Mouse (Mus musculus) liver, postnatal 0 days (tissue): ENCODE data around the gene Esr1. TPM values are rescaled to one million over a fixed set of nuclear protein-coding genes. Genes with fewer than 3 reads are reported as not detected.
"Not testable (repeated sequence)": the region's sequence is repeated elsewhere in the genome, so short reads cannot be mapped to it uniquely, and the experiment has no call there.

Source experiments
- ATAC-seq: fragments of 200-750 bp; cut with Nextera tagmentation; 2 replicates; pipeline ENCODE4 v1.8.0; 2017; ENCODE audit warnings: mild to moderate bottlenecking, moderate library complexity
- DNase-seq: peaks from one replicate; pipeline ENCODE4 v3.0.0-alpha.2; 2016
- H3K27ac ChIP-seq: fragments of 300-500 bp; sonication (generic); 2 replicates; pipeline ENCODE4 v1.5.1; 2014; ENCODE audit warnings: antibody characterized with exemption, moderate library complexity, mild to moderate bottlenecking, low read depth
- H3K27me3 ChIP-seq: fragments of 300-500 bp; sonication (generic); 2 replicates; pipeline ENCODE4 v1.6.1; 2014; ENCODE audit warnings: low read length, control low read depth, mixed read lengths; ENCODE audit not compliant: insufficient read depth
- H3K36me3 ChIP-seq: fragments of 300-500 bp; sonication (generic); replicated peaks from 2 replicates; pipeline ENCODE4 v1.6.1; 2014; ENCODE audit warnings: mild to moderate bottlenecking, control low read depth, low read length, moderate library complexity, mixed read lengths; ENCODE audit not compliant: insufficient read depth
- H3K4me1 ChIP-seq: fragments of 300-500 bp; sonication (generic); 2 replicates; pipeline ENCODE4 v1.6.1; 2014; ENCODE audit warnings: antibody characterized with exemption, mild to moderate bottlenecking, control low read depth; ENCODE audit not compliant: insufficient read depth
- H3K4me2 ChIP-seq: fragments of 300-500 bp; sonication (generic); 2 replicates; pipeline ENCODE4 v1.6.1; 2014; ENCODE audit warnings: low read depth, mild to moderate bottlenecking, low read length, moderate library complexity, mixed read lengths
- H3K4me3 ChIP-seq: fragments of 300-500 bp; sonication (generic); 2 replicates; pipeline ENCODE4 v1.5.1; 2014; ENCODE audit warnings: low read depth, low read length
- H3K9ac ChIP-seq: fragments of 300-500 bp; sonication (generic); replicated peaks from 2 replicates; pipeline ENCODE4 v1.6.1; 2014; ENCODE audit warnings: mild to moderate bottlenecking, moderate library complexity
- H3K9me3 ChIP-seq: fragments of 300-500 bp; sonication (generic); 2 replicates; pipeline ENCODE4 v1.6.1; 2016; ENCODE audit warnings: mild to moderate bottlenecking, control low read depth, low read length, mixed read lengths
- CTCF ChIP-seq: sonication (generic); IDR thresholded peaks from 2 replicates; pipeline ENCODE4 v1.5.1; 2016; ENCODE audit warnings: antibody characterized with exemption, low read depth
- EP300 ChIP-seq: IDR thresholded peaks from 2 replicates; pipeline ENCODE4 v1.6.1; 2016; ENCODE audit warnings: antibody characterized with exemption, low read depth, mild to moderate bottlenecking
- WGBS: fragments of 180-500 bp; shearing (Covaris S2); extraction: QIAGEN DNeasy Blood & Tissue Kit; methylation state at CpG from one replicate; pipeline ENCODE4 v1.1.7; 2014; ENCODE audit not compliant: insufficient replicate concordance; 5-methylcytosine and 5-hydroxymethylcytosine counted together
- polyA plus RNA-seq: library from polyadenylated mRNA; unstranded; fragments of >200 nt; fragmentation: Nextera tagmentation; extraction: Ambion mirVana; gene quantifications from 2 replicates; pipeline ENCODE4 v1.2.1, GENCODE M21; 2015

Esr1 gene
- polyA plus RNA-seq, 1 experiment from 2014 or later = 1.0 TPM

- Histone ChIP-seq H3K27ac (no peak overlapping the region), H3K4me2 (no peak overlapping the region), H3K4me1 (no peaks in the 10 kb centered on the region; the same call in 1 of the 2 replicates), H3K4me3 (no peak overlapping the region), H3K36me3 (no peaks in the 10 kb centered on the region), H3K27me3 (no peaks in the 10 kb centered on the region), H3K9me3 (no peaks in the 10 kb centered on the region), H3K9ac (no peak overlapping the region)
- no peak for TF ChIP-seq CTCF
- no peak for TF ChIP-seq EP300
- 91% methylated on average over 2 of the region's 2 CpGs for WGBS
- ATAC-seq (no peak), DNase-seq (no peak)
These were observed 55.6 kb downstream of the Esr1 start for GRCm38 (mm10) chr10:4667006-4667405.

GRCm38 (mm10) chr10:4670053-4670452, 58.7 kb downstream of the Esr1 start:
- DNase-seq = no peak
- Histone ChIP-seq H3K9ac (no peak overlapping the region), H3K9me3 (no peaks in the 10 kb centered on the region), H3K27ac (no peak overlapping the region), H3K4me2 (no peak overlapping the region), H3K36me3 (no peaks in the 10 kb centered on the region), H3K4me1 (no peaks in the 10 kb centered on the region), H3K27me3 (no peaks in the 10 kb centered on the region), H3K4me3 (no peak overlapping the region)
- 67% methylated on average over 2 of the region's 2 CpGs for WGBS
- no peak for TF ChIP-seq CTCF
- ATAC-seq = no peak

- Histone ChIP-seq H3K27me3 (no peaks in the 10 kb centered on the region), H3K36me3 (no peaks in the 10 kb centered on the region), H3K4me3 (no peak overlapping the region), H3K4me1 (no peaks in the 10 kb centered on the region), H3K9me3 (no peaks in the 10 kb centered on the region), H3K27ac (no peak overlapping the region), H3K4me2 (no peak overlapping the region), H3K9ac (no peak overlapping the region)
- peak; percentile 16 for DNase-seq
- TF ChIP-seq CTCF (no peak), EP300 (no peak)
- WGBS = 53% methylated on average over 3 of the region's 3 CpGs
- peak; percentile 56 for ATAC-seq
These were observed 60.5 kb downstream of the Esr1 start for GRCm38 (mm10) chr10:4671876-4672275.

GRCm38 (mm10) chr10:4673311-4673816, 62.0 kb downstream of the Esr1 start:
- whole genome bisulfite sequencing = 76% methylated on average over 4 of the region's 4 CpGs
- Histone ChIP-seq H3K27me3 (no peaks in the 10 kb centered on the region), H3K4me2 (no peak overlapping the region), H3K9me3 (no peaks in the 10 kb centered on the region), H3K9ac (no peak overlapping the region), H3K4me3 (no peak overlapping the region), H3K4me1 (no peaks in the 10 kb centered on the region), H3K27ac (no peak overlapping the region), H3K36me3 (no peaks in the 10 kb centered on the region)
- TF ChIP-seq CTCF (no peak), EP300 (no peak)
- ATAC-seq (no peak), DNase-seq (no peak)

GRCm38 (mm10) chr10:4674983-4675592, 63.7 kb downstream of the Esr1 start:
- H3K27ac ChIP-seq, H3K4me1 ChIP-seq, H3K9ac ChIP-seq, H3K27me3 ChIP-seq, H3K36me3 ChIP-seq, DNase-seq, ATAC-seq, H3K4me3 ChIP-seq, H3K9me3 ChIP-seq: not testable (repeated sequence)
- peak; percentile 40 for TF ChIP-seq CTCF
- 0 out of 2 replicates have a peak overlapping the region, but pooled peaks have one; percentile 22 for H3K4me2 ChIP-seq
- WGBS = 19% methylated on average over 14 of the region's 14 CpGs

- Histone ChIP-seq H3K27ac (no peak overlapping the region), H3K27me3 (no peaks in the 10 kb centered on the region), H3K4me3 (no peak overlapping the region), H3K36me3 (no peaks in the 10 kb centered on the region), H3K4me2 (no peak overlapping the region), H3K9me3 (no peaks in the 10 kb centered on the region), H3K4me1 (no peaks in the 10 kb centered on the region), H3K9ac (no peak overlapping the region)
- DNase-seq (no peak), ATAC-seq (no peak)
- no peak for TF ChIP-seq CTCF
- 66% methylated on average over 5 of the region's 5 CpGs for WGBS
These were observed 71.7 kb downstream of the Esr1 start for GRCm38 (mm10) chr10:4683106-4683505.
